Mouse (Mus musculus) adipocyte (in vitro differentiated cells): ENCODE measurements around the gene Myoc.
"Not testable (repeated sequence)": the region's sequence is repeated elsewhere in the genome, so short reads cannot be mapped to it uniquely, and the experiment has no call there.

Source experiments
- DNase-seq: peaks from one replicate; pipeline ENCODE4 v3.0.0-alpha.2; 2016; ENCODE audit warnings: low spot score

Myoc gene

DNA sequence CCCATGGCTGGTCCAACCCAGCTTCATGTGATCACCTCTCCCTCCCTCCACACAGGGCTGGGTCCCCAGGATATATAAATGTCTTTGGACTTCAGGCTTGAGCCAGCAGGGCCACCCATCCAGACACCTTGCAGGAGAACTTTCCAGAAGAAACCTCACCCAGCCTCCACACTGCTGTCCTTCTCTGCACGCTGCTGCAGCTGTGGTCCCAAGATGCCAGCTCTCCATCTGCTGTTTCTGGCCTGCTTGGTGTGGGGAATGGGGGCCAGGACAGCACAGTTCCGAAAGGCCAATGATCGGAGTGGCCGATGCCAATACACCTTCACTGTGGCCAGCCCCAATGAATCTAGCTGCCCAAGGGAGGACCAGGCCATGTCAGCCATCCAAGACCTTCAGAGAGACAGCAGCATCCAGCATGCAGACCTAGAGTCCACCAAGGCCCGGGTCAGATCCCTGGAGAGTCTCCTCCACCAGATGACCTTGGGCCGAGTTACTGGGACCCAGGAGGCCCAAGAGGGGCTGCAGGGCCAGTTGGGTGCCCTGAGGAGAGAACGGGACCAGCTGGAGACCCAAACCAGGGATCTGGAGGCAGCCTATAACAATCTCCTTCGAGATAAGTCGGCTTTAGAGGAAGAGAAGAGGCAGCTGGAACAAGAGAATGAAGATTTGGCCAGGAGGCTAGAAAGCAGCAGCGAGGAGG lies at the start of gene Myoc:
Gene Myoc, plus strand, starts transcription at position 105 of the 700 bp plus-strand sequence.
- DNase-seq = no peak

DNA sequence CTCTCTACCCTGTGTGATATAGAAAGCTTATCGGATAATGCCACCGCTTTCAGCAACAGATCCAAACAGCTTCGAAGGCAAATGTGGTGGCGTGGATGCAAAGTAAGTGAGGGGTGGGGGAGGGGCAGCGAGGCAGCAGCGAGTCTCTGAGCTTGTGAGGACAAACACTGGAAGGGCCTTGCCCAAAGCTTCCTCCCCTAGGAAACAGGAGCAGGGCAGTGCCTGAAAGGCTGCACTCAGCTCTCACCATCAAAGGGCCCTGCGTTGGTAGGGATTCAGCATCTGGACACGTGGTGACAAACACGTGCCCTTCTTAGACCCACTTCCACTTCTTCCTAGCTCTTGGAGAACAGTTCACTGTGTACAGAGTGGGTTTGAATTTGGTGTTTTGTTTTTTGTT lies 49.5 kb upstream of the Myoc start:
- DNase-seq = no peak

GRCm38 (mm10) chr1:162590415-162590997 lies 48.4 kb upstream of the Myoc start:
- no peak for DNase-seq

- DNase-seq = no peak
These were observed 41.4 kb upstream of the Myoc start for GRCm38 (mm10) chr1:162597379-162598102.

DNA sequence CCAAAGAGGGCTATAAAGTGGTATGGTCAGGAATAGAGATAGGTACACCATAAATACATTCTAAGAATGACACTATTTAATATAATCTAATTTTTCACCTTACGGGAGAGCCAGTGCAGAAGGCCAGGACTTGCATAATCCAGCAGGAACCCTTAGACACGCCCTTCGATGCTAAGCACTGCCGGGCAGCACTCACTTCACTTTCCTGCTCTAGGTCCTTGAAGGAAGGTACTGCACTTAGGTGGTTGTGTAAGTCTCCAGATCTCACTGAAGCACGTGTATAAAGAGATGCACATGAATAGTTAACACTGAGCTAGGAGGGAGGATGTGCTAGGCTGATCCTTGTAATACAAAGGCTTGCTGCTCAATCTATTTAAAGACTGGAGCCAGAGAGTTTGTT lies 39.3 kb upstream of the Myoc start:
- no peak for DNase-seq

- DNase-seq = no peak
These were observed 37.7 kb upstream of the Myoc start for GRCm38 (mm10) chr1:162601288-162601687.

DNA sequence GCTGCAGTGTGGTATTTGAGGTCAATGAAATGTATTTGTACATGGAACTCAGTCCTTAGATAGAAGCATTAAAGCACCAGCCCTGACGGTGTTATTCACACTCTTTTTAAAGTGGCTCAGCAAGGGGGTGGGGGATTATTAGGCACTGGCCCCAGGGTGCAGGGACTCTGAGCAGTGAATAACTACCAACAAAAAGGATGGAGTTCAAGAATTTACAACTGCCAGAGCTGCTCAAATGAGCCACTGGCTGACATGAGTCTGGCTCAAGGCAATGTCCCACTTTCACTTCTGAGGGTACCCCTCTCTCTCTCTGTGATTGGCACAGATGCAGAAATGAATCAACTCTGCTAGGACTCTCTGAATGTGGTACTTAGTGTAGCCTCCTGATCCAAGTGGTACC lies 30.8 kb upstream of the Myoc start:
- DNase-seq = no peak

GRCm38 (mm10) chr1:162609633-162610250 lies 29.2 kb upstream of the Myoc start:
- DNase-seq = no peak

DNA sequence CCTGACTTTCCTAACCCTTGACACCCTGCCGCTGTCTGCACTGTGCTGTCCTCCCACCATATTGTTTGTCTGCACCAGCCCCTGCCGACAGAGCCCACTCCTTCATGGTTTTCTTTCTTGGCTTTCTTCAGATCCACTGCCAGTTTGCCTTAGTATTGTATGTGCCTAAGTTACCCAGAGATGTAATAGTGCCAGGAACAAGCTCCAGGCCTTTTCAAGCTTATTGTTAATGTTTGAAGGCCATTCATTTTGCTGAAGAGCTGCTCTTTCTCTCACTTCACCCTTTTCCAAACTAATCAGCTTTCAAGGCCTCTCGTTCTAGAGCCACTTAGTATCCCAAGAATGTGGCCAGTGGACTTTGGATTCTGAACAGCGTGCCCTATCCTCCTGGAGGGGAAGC lies 27.8 kb upstream of the Myoc start:
- DNase-seq = no peak

DNA sequence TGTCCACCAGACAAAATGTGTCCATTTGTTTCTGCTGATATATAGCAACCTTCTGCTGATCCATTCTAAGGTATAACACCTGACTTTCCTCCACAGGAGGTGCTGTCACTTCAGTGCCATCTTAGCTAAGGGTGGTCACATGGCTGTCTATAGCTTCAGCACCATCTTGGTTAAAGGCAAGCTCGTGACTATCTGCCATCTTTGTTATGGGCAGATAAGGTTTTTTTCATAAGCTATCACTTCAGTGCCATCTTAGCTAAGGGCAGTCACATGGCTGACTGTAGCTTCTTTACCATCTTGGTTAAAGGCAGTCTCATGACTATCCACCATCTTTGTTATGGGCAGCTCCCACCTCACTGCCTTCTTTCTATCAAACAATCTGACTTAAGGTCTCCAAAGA lies 23.4 kb upstream of the Myoc start:
- DNase-seq = peak; percentile 51

GRCm38 (mm10) chr1:162620487-162620886 lies 18.5 kb upstream of the Myoc start:
- peak; percentile 17 for DNase-seq

GRCm38 (mm10) chr1:162623895-162624294 lies 15.1 kb upstream of the Myoc start:
- DNase-seq = no peak

- no peak for DNase-seq
These were observed 13.7 kb upstream of the Myoc start for GRCm38 (mm10) chr1:162625229-162625628.

GRCm38 (mm10) chr1:162627821-162628220 lies 11.1 kb upstream of the Myoc start:
- not testable (repeated sequence) for DNase-seq

- DNase-seq = not testable (repeated sequence)
These were observed 10.6 kb upstream of the Myoc start for GRCm38 (mm10) chr1:162628326-162628725.

GRCm38 (mm10) chr1:162635291-162635931 lies 3.5 kb upstream of the Myoc start:
- not testable (repeated sequence) for DNase-seq

DNA sequence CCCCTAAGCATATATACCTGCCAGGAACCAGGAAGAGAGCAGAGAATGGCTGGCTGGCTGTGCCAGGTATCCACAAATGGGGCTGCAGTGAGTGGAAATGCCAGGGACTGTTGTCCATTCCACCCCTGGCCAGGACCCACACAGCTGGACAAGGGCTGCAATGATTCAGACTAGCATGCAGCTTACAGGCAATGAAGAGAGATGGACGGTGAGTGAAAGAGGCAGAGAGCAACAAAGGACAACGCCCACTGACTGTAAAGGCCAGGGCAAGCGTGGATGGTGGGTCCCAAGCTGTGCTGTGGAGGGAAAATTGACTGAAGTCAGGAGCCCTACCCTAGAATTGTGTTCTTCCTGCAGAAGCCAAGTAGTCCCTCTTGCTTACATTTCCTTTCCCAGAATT lies 2.4 kb upstream of the Myoc start:
- DNase-seq = no peak

DNA sequence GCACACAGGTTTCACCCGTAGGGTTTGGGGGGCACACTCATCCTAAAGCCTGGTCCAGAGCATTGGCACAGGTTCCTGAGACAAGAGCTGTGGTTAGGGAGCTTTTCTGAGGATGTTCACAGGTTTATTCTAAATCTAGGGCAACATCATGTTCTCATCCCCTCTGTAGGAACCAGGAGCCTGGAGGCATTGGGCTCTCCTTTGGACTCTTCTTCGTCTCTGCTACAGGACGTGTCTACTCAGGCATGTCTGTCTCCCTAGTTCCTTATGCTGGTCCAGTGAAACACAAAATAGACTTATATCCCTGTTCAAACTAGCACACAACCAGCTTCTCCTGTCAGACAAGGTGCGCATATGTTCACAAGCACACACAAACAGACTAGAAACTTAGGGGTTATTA lies 420 bp upstream of the Myoc start:
- no peak for DNase-seq

DNA sequence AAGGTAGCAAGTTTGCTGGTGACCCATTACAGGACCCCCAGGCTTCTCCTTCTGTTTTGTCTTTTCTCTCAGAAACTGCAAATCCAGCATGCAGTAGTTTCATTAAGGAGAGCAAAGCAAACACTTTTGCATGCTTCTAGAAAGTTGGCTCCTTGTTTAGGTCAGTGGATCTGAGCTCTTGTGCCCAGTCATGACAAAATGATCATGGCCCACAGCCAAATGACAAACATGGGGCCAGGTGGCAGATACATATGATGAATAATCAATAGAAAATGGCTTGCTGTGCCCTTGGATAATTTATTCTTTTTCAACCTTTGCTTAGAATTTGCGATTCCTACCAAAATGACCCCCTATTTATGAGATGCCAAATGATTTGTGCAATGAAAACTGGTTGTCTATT lies 906 bp downstream of the Myoc start:
- DNase-seq = peak; percentile 35

GRCm38 (mm10) chr1:162642591-162642990 lies 3.6 kb downstream of the Myoc start:
- DNase-seq = no peak

DNA sequence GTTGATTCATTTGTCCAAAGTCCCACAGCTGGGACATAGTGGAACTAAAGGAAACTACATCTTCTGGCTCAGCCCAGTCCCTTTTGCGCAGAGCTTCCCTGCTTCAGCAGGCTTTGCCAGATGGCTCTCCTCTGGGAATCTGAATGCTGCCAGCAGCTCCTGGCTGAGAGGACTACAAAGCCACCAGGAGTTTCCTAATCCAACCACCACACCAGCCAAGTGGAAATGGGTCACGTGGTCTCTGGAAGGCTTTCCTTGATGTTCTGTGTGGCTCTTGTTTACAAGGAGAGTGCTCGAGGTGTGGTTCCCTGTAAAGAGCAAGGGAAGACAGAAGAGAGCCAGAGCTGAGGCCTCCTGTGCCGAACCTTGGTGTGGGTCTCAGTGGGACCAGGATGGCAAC lies 4.8 kb downstream of the Myoc start:
- DNase-seq = peak; percentile 87

DNA sequence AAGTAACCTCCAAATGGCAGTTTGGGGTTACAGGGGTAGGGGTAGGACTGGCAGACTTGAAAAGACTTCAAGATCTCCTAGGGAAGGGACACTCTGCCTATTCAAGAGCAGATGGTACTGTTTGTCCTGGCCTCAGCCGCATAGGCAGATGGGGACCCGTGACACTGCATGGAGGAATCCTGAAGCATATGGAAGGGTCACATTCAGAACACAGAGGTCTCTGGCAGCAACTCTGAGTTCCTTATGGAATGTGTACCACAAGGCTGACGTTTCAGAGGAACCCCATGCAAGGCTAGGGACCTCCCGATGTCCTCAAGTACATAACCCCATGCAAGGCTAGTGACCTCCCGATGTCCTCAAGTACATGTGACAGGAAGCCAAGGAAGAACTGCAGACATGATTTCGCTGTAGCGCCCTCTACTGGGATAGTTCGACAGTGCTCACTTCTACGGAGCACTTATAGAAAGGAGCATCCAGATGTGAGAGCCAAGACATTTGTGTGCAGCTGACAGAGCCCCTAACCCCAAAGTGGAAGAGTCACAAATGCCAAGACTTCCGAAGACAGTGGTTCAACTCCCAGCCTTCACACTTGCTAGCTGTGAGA lies 7.2 kb downstream of the Myoc start:
- no peak for DNase-seq
